23 mouse cellular contexts compared by ENCODE assay signal in the genomic region with DNA sequence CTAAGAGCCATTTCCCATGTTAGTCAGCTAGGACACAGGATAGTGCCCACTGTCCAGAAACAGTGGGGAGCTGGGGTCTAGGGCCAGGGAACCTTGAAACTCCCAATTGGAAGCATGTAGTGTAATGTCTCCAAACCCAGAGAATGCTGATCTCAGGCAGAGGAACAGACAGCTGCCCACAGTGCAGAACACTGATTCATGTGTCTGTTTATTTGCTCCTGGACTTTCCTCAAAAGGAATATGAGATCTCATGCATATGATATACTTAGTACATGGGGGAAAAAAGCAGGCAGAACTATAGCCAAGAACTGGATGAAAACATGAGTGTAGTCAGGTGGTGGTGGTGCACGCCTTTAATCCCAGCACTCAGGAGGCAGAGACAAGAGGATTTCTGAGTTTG.
"Had no signal": no experiment of that assay in that cellular context is flagged by ENCODE, and none has a peak within 500 bp of the region (broad histone marks: within the 10 kb centered on the region; RNA-seq: fewer than 3 reads in every experiment).

No protein-coding gene starts in this region.

- DNase-seq: kidney, postnatal 10 days; kidney, postnatal 14 days; kidney, postnatal 4 days; layer of hippocampus, adult 9-11 months; layer of hippocampus, postnatal 36 days had no signal

- H3K9ac ChIP-seq: heart, embryonic 12.5 days; heart, embryonic 13.5 days; heart, embryonic 15.5 days; hindbrain, embryonic 12.5 days; hindbrain, embryonic 13.5 days; hindbrain, embryonic 14.5 days; hindbrain, embryonic 15.5 days; intestine, embryonic 15.5 days; kidney, embryonic 15.5 days had no signal

- H3K27ac ChIP-seq: heart, embryonic 13.5 days; heart, embryonic 15.5 days; hindbrain, embryonic 10.5 days; hindbrain, embryonic 12.5 days; hindbrain, embryonic 13.5 days; hindbrain, embryonic 14.5 days; hindbrain, embryonic 15.5 days; hindbrain, postnatal 0 days; intestine, embryonic 15.5 days; kidney, embryonic 15.5 days; kidney, postnatal 0 days; left cerebral cortex, adult 2 months had no signal

- H3K4me3 ChIP-seq: heart, embryonic 12.5 days; heart, embryonic 13.5 days; heart, embryonic 15.5 days; hindbrain, embryonic 10.5 days; hindbrain, embryonic 12.5 days; hindbrain, embryonic 13.5 days; hindbrain, embryonic 15.5 days; intestine, embryonic 15.5 days; kidney, embryonic 15.5 days; left cerebral cortex, adult 2 months had no signal

- H3K27me3 ChIP-seq: heart, embryonic 13.5 days; hindbrain, embryonic 12.5 days; hindbrain, embryonic 13.5 days; hindbrain, embryonic 15.5 days; intestine, embryonic 15.5 days; kidney, embryonic 15.5 days had no signal

- H3K4me2 ChIP-seq: heart, embryonic 11.5 days; heart, embryonic 12.5 days; heart, embryonic 13.5 days; heart, embryonic 15.5 days; hindbrain, embryonic 12.5 days; hindbrain, embryonic 13.5 days; hindbrain, embryonic 14.5 days; hindbrain, embryonic 15.5 days; intestine, embryonic 15.5 days; kidney, embryonic 15.5 days had no signal

- H3K9me3 ChIP-seq: heart, embryonic 12.5 days; heart, embryonic 13.5 days; heart, embryonic 15.5 days; hindbrain, embryonic 10.5 days; hindbrain, embryonic 12.5 days; hindbrain, embryonic 13.5 days; hindbrain, embryonic 15.5 days; intestine, embryonic 15.5 days; kidney, embryonic 15.5 days had no signal

- H3K4me1 ChIP-seq: intestine, embryonic 15.5 days had no signal

- ATAC-seq: hindbrain, embryonic 16.5 days; hindbrain, postnatal 0 days; inflammation-experienced regulatory T-cells, adult 6 months; intestine, embryonic 15.5 days; intestine, embryonic 16.5 days; intestine, postnatal 0 days had no signal

- H3K36me3 ChIP-seq: heart, embryonic 12.5 days; heart, embryonic 13.5 days; heart, embryonic 15.5 days; hindbrain, embryonic 10.5 days; hindbrain, embryonic 12.5 days; hindbrain, embryonic 13.5 days; hindbrain, embryonic 15.5 days; intestine, embryonic 15.5 days; kidney, embryonic 15.5 days had no signal
